Mouse (Mus musculus): ENCODE measurements around the gene Gm6268.

Gene Gm6268

GRCm38 (mm10) chrX:36400980-36401379 is at the start of gene Gm6268:
TSS of gene Gm6268 (plus strand) at chrX:36401280.
- no peak for DNase-seq

- DNase-seq, result peak; percentile 10
These were observed 48.6 kb upstream of the Gm6268 start for GRCm38 (mm10) chrX:36352446-36352845.

GRCm38 (mm10) chrX:36385340-36385739 is 15.7 kb upstream of the Gm6268 start:
- DNase-seq, result no peak

- DNase-seq, result peak; percentile 80
These were observed 11.1 kb upstream of the Gm6268 start for GRCm38 (mm10) chrX:36389971-36390370.

- no peak for DNase-seq
These were observed 10.6 kb upstream of the Gm6268 start for GRCm38 (mm10) chrX:36390503-36390902.

GRCm38 (mm10) chrX:36392672-36393071 is 8.4 kb upstream of the Gm6268 start:
- peak; percentile 30 for DNase-seq

GRCm38 (mm10) chrX:36393279-36393678 is 7.8 kb upstream of the Gm6268 start:
- DNase-seq, result no peak

- DNase-seq, result no peak
These were observed 1.2 kb downstream of the Gm6268 start for GRCm38 (mm10) chrX:36402316-36402715.

GRCm38 (mm10) chrX:36419153-36419552 is 18.1 kb downstream of the Gm6268 start:
- DNase-seq, result no peak

- peak; percentile 3 for DNase-seq
These were observed 33.9 kb downstream of the Gm6268 start for GRCm38 (mm10) chrX:36434993-36435392.

- no peak for DNase-seq
These were observed 36.9 kb downstream of the Gm6268 start for GRCm38 (mm10) chrX:36437932-36438331.

Data from layer of hippocampus, adult 9-11 months (tissue).